Mouse (Mus musculus): ENCODE measurements around the gene Gdi2.

The Gdi2 gene

GRCm38 (mm10) chr13:3547856-3548255 lies 10.0 kb downstream of the Gdi2 start:
- no peak for DNase-seq (ENCODE audit: low read depth)

DNA sequence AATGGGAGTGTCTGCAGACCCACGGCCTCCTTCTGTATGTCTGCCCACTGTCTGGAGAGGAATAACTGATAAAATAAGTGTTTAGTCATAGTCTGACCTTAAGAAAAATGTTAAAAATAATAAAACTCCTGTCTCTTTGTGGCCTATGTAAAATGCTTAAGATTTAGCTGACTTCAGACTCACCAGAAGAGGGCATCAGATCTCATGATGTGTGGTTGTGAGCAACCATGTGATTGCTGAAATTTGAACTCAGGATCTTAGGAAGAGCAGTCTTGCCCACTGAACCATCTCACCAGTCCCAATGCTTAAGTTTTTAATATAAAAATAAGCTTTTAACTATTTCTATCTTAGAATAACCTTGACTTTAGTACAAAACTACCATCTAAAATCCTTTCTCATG lies 25.3 kb downstream of the Gdi2 start:
- peak; percentile 25 for DNase-seq (ENCODE audit: low read depth)

GRCm38 (mm10) chr13:3563953-3564352 lies 26.1 kb downstream of the Gdi2 start:
- no peak for DNase-seq (ENCODE audit: low read depth)

DNA sequence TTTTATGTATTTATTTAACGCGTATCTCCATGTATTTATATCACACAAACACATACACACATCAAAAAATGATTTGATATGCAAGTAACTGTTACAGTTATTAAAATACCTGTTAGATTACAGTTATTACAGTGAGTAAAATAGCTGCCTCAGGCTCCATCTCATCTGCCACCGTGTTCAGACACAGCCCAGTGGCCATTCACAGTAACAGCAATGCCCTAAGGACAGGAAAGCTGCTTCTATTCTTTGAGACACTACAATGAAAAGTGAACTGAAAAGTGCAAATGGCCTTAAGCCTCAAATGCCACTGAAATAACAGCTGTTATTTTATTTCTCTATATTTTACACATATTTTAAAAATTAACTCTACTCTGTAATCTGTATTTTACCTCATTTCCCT lies 52.9 kb downstream of the Gdi2 start:
- no peak for DNase-seq (ENCODE audit: low read depth)

GRCm38 (mm10) chr13:3594311-3594710 lies 56.4 kb downstream of the Gdi2 start:
- DNase-seq (ENCODE audit: low read depth): no peak

DNA sequence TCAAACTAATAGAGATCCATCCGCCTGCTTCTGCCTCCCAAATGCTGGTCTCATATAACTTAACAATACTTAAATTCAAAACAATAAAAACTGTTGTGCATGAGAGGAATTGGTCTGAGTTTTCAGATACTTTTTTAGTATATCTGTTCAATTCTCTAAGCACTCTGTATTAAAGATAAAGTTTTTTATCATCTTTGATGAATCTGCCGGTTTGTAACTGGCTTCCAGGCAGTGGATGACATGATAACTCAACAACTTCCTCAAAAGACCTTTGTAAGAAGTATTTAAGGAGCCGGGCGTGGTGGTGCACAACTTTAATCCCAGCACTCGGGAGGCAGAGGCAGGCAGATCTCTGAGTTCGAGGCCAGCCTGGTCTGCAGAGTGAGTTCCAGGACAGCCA lies 58.4 kb downstream of the Gdi2 start:
- DNase-seq (ENCODE audit: low read depth): no peak

DNA sequence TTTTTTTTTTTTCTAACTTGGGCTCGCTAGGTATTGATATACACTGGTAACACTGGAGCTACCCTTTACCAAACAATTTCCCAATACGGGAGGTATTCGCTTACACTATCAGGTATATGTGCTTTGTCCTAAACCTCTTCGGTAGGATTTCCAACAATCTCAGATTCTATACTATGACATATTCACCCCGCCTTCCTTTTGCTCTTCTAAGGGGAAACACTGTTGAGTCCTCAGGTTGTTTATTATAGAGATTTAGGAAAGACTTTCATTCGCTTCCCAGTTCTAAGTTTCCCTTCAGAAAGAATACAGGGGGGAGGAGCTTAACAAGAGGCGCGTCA lies 71.9 kb downstream of the Gdi2 start:
- no peak for DNase-seq (ENCODE audit: low read depth)

DNA sequence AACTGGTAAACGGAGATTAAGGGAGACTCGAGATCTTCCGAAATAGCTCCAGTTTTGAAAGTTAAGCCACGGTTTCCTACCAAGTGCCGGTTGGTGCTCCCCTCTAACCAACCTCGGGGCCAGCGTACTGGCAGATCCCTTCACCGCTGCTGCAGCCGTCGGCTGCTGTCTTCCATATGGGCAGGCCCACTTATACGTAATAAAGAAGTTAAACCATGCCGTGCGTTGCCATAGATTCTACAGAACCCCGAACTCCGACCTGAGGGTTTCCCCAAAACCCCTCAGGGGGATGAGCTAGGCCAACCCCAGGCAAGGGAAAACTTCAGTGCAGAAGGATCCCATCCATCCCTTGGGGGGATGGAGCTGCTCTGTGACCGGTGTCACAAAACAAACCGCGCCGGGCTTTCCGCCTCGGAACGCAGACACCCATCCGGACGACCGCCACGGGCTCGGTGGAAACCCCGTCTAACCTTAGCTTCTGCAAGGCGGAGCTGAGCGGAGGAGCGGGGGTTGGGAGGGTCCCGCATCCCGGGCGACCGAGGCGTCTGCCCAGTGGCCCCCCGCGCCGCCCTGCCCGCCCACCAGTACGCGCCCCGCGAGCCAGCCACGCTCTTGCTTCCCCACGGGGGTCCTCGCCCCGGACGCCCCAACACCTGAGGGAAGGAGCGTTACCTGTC lies 72.4 kb downstream of the Gdi2 start:
- DNase-seq (ENCODE audit: low read depth): peak; percentile 73

- DNase-seq (ENCODE audit: low read depth): peak; percentile 99
Measured at GRCm38 (mm10) chr13:3610795-3611438, 73.1 kb downstream of the Gdi2 start, which contains the start of gene Fam208b. Fam208b (minus strand) TSS chr13:3611108.

All from naive thymus-derived CD4-positive, alpha-beta T cell, adult 2 months (primary cell).